8 mouse cellular contexts compared by ENCODE assay signal in genomic region chr4:40267681-40268080, GRCm38 (mm10). TPM values are rescaled to one million over a fixed set of nuclear protein-coding genes. Genes with fewer than 3 reads are reported as not detected.
DNase-seq lines count a peak whose midpoint lies in the region; ATAC-seq and TF ChIP-seq lines count a peak whose summit lies in the region.

No protein-coding gene starts in this region.

- no peak for ATAC-seq in heart, embryonic 14.5 days (ENCODE audit: insufficient number of reproducible peaks, insufficient read depth, low FRiP score, low read depth)
- peak; percentile 1; the same call in 1 of the 2 replicates for ATAC-seq in hindbrain, embryonic 15.5 days (ENCODE audit: low FRiP score, low read depth)
- ATAC-seq in liver, embryonic 14.5 days (ENCODE audit: insufficient read depth) = no peak

- peak overlapping the region; percentile 91 for H3K4me2 ChIP-seq in heart, embryonic 14.5 days (ENCODE audit: low read length)
- H3K4me2 ChIP-seq in hindbrain, embryonic 15.5 days = peak overlapping the region; percentile 83
- H3K4me2 ChIP-seq in liver, embryonic 14.5 days (ENCODE audit: low read depth) = peak overlapping the region; percentile 95

- H3K27ac ChIP-seq in heart, embryonic 14.5 days (replicated peaks in 1 of 2; ENCODE audit: control insufficient read depth in 1 of 2, insufficient read depth in 1 of 2, low read depth in 2 of 2, low read length in 2 of 2) = peak overlapping the region; percentile 62 to 99
- peak overlapping the region; percentile 96 for H3K27ac ChIP-seq in hindbrain, embryonic 15.5 days (replicated peaks)
- H3K27ac ChIP-seq in liver, embryonic 14.5 days = peak overlapping the region; percentile 46
- H3K27ac ChIP-seq in small intestine, adult 2 months (ENCODE audit: insufficient read depth, low read depth, low read length) = peak overlapping the region; percentile 92

- WGBS in heart, embryonic 14.5 days = 56% methylated on average over 7 of the region's 7 CpGs
- 64% methylated on average over 7 of the region's 7 CpGs for WGBS in hindbrain, embryonic 15.5 days
- WGBS in liver, embryonic 14.5 days (ENCODE audit: insufficient replicate concordance) = 62% methylated on average over 7 of the region's 7 CpGs
- WGBS in small intestine, adult 2 months = 15% methylated on average over 7 of the region's 7 CpGs

- H3K4me1 ChIP-seq in heart, embryonic 14.5 days (ENCODE audit: control insufficient read depth in 2 of 2, insufficient read depth in 2 of 2, low read length in 2 of 2) = peaks cover 10 to 17% of the 10 kb centered on the region in 2 experiments
- H3K4me1 ChIP-seq in hindbrain, embryonic 15.5 days (replicated peaks) = peaks cover 24% of the 10 kb centered on the region
- H3K4me1 ChIP-seq in liver, embryonic 14.5 days (replicated peaks; ENCODE audit: control insufficient read depth in 2 of 2, insufficient read depth in 2 of 2, low read length in 1 of 2) = peaks cover 3 to 7% of the 10 kb centered on the region in 2 experiments; a peak in 3 of 4 replicates
- H3K4me1 ChIP-seq in small intestine, adult 2 months (ENCODE audit: control insufficient read depth, insufficient read depth, insufficient read length, low read length) = no peaks in the 10 kb centered on the region

- H3K9me3 ChIP-seq in heart, embryonic 14.5 days (ENCODE audit: control insufficient read depth, low read length) = no peaks in the 10 kb centered on the region
- no peaks in the 10 kb centered on the region for H3K9me3 ChIP-seq in hindbrain, embryonic 15.5 days
- H3K9me3 ChIP-seq in liver, embryonic 14.5 days (ENCODE audit: control insufficient read depth, low read length) = no peaks in the 10 kb centered on the region

- peaks cover 45% of the 10 kb centered on the region for H3K36me3 ChIP-seq in heart, embryonic 14.5 days (ENCODE audit: control insufficient read depth, insufficient read depth, low read length)
- H3K36me3 ChIP-seq in hindbrain, embryonic 15.5 days = peaks cover 10% of the 10 kb centered on the region
- H3K36me3 ChIP-seq in liver, embryonic 14.5 days (replicated peaks; ENCODE audit: control insufficient read depth, insufficient read depth, low read depth) = peaks cover 13% of the 10 kb centered on the region
- H3K36me3 ChIP-seq in small intestine, adult 2 months (ENCODE audit: control insufficient read depth, insufficient read depth, low read length) = peaks cover 11% of the 10 kb centered on the region

- TF ChIP-seq EP300 in liver, embryonic 14.5 days (IDR thresholded peaks at IDR 0.05; ENCODE audit: low read depth) = no peak

- H3K4me3 ChIP-seq in heart, embryonic 14.5 days (ENCODE audit: control insufficient read depth in 1 of 2, insufficient read depth in 1 of 2, low read depth in 1 of 2, low read length in 2 of 2) = peak overlapping the region; percentile 91 to 99
- peak overlapping the region; percentile 79 for H3K4me3 ChIP-seq in hindbrain, embryonic 15.5 days
- peak overlapping the region; percentile 92 to 95 for H3K4me3 ChIP-seq in liver, embryonic 14.5 days (ENCODE audit: insufficient read depth in 1 of 2, low read depth in 2 of 2, low read length in 2 of 2)
- peak overlapping the region; percentile 76 for H3K4me3 ChIP-seq in small intestine, adult 2 months (ENCODE audit: low read depth, low read length)

- no peak for TF ChIP-seq CTCF in liver, embryonic 14.5 days (IDR thresholded peaks at IDR 0.05; ENCODE audit: low read depth)
- TF ChIP-seq CTCF in small intestine, adult 2 months (IDR thresholded peaks at IDR 0.05; ENCODE audit: extremely low read depth, insufficient read length, insufficient replicate concordance, low read depth, low read length) = no peak

- peak overlapping the region; percentile 98 for H3K9ac ChIP-seq in heart, embryonic 14.5 days (ENCODE audit: low read length)
- H3K9ac ChIP-seq in hindbrain, embryonic 15.5 days = peak overlapping the region; percentile 69
- H3K9ac ChIP-seq in liver, embryonic 14.5 days (replicated peaks) = peak overlapping the region; percentile 78

- TF ChIP-seq POLR2A in small intestine, adult 2 months (IDR thresholded peaks at IDR 0.05; ENCODE audit: low read depth, low read length) = no peak

- no peak for DNase-seq in heart, adult 8-10 months (ENCODE audit: low spot score)
- DNase-seq in adrenal gland, postnatal 36 days = peak; percentile 20 to 37
- no peak for DNase-seq in liver, embryonic 14.5 days (ENCODE audit: low read depth in 3 of 3, low spot score in 3 of 3)
- no peak for DNase-seq in spleen, adult 18-20 months
- no peak for DNase-seq in layer of hippocampus, postnatal 10 days (ENCODE audit: low spot score in 2 of 2)

- H3K27me3 ChIP-seq in heart, embryonic 14.5 days (ENCODE audit: control insufficient read depth, insufficient read depth, low read length) = no peaks in the 10 kb centered on the region
- H3K27me3 ChIP-seq in hindbrain, embryonic 15.5 days = no peaks in the 10 kb centered on the region
- no peaks in the 10 kb centered on the region for H3K27me3 ChIP-seq in liver, embryonic 14.5 days (ENCODE audit: control insufficient read depth, insufficient read depth, low read length)
- H3K27me3 ChIP-seq in small intestine, adult 2 months (ENCODE audit: control insufficient read depth, insufficient read depth, low read length) = no peaks in the 10 kb centered on the region

RNA-seq across cellular contexts. Expression of gene Smim27, which starts 1.7 kb away (rescaled TPM):
- 39.3 and 47.1 TPM in 2 replicates for polyA plus RNA-seq in heart, embryonic 14.5 days (2014; fragmentation: Nextera tagmentation; extraction: Ambion mirVana)
- 10 to 100 TPM; 38.6 to 57.0 (median 48.2) TPM for total RNA-seq in heart, adult 8-10 months (2022)
- 10 to 100 TPM; 41.9 to 57.3 TPM for total RNA-seq in adrenal gland, postnatal 36 days (2021)
- polyA plus RNA-seq in hindbrain, embryonic 15.5 days (2015; fragmentation: Nextera tagmentation; extraction: Ambion mirVana) = 13.7 and 20.3 TPM in 2 replicates
- 1.9 and 3.2 TPM in 2 replicates for polyA plus RNA-seq in liver, embryonic 14.5 days (2012; rRNA removed)
- 20.6 and 24.4 TPM in 2 replicates for polyA plus RNA-seq in liver, embryonic 14.5 days (2014; fragmentation: Nextera tagmentation; extraction: Ambion mirVana)
- polyA plus RNA-seq in small intestine, adult 2 months (2012; rRNA removed) = 7.8 and 17.5 TPM in 2 replicates
- 10 to 100 TPM; 11.5 to 12.8 TPM for total RNA-seq in layer of hippocampus, postnatal 10 days (2021)

RNA-seq across cellular contexts. Expression of gene Topors, which starts 2.0 kb away (rescaled TPM):
- polyA plus RNA-seq in heart, embryonic 14.5 days (2014; fragmentation: Nextera tagmentation; extraction: Ambion mirVana) = 28.3 and 30.2 TPM in 2 replicates
- total RNA-seq in heart, adult 8-10 months (2022) = 10 to 100 TPM in 3 of 4 experiments, 1 to 10 TPM in 1; 9.4 to 11.5 (median 10.1) TPM
- total RNA-seq in adrenal gland, postnatal 36 days (2021) = 10 to 100 TPM; 29.6 to 32.0 TPM
- 29.2 and 31.1 TPM in 2 replicates for polyA plus RNA-seq in hindbrain, embryonic 15.5 days (2015; fragmentation: Nextera tagmentation; extraction: Ambion mirVana)
- 4.0 and 7.0 TPM in 2 replicates for polyA plus RNA-seq in liver, embryonic 14.5 days (2012; rRNA removed)
- polyA plus RNA-seq in liver, embryonic 14.5 days (2014; fragmentation: Nextera tagmentation; extraction: Ambion mirVana) = 11.7 and 13.1 TPM in 2 replicates
- 1.1 and 1.5 TPM in 2 replicates for polyA plus RNA-seq in small intestine, adult 2 months (2012; rRNA removed)
- 10 to 100 TPM; 17.5 to 20.1 TPM for total RNA-seq in layer of hippocampus, postnatal 10 days (2021)

RNA-seq across cellular contexts. Expression of gene Ndufb6, which starts 11.5 kb away (rescaled TPM):
- 574 and 582 TPM in 2 replicates for polyA plus RNA-seq in heart, embryonic 14.5 days (2014; fragmentation: Nextera tagmentation; extraction: Ambion mirVana)
- total RNA-seq in heart, adult 8-10 months (2022) = 100 to 1,000 TPM; 477 to 496 (median 482) TPM
- 100 to 1,000 TPM; 253 to 277 TPM for total RNA-seq in adrenal gland, postnatal 36 days (2021)
- polyA plus RNA-seq in hindbrain, embryonic 15.5 days (2015; fragmentation: Nextera tagmentation; extraction: Ambion mirVana) = 361 and 394 TPM in 2 replicates
- polyA plus RNA-seq in liver, embryonic 14.5 days (2012; rRNA removed) = 56.4 and 62.1 TPM in 2 replicates
- 161 TPM in 2 replicates for polyA plus RNA-seq in liver, embryonic 14.5 days (2014; fragmentation: Nextera tagmentation; extraction: Ambion mirVana)
- 69.4 and 70.1 TPM in 2 replicates for polyA plus RNA-seq in small intestine, adult 2 months (2012; rRNA removed)
- 100 to 1,000 TPM; 229 TPM for total RNA-seq in layer of hippocampus, postnatal 10 days (2021)

RNA-seq across cellular contexts. Expression of gene Ddx58, which starts 28.1 kb away (rescaled TPM):
- polyA plus RNA-seq in heart, embryonic 14.5 days (2014; fragmentation: Nextera tagmentation; extraction: Ambion mirVana) = 10.4 and 10.8 TPM in 2 replicates
- 1 to 10 TPM; 6.3 to 9.0 (median 7.0) TPM for total RNA-seq in heart, adult 8-10 months (2022)
- total RNA-seq in adrenal gland, postnatal 36 days (2021) = 10 to 100 TPM; 25.9 to 39.6 TPM
- 3.3 TPM in 2 replicates for polyA plus RNA-seq in hindbrain, embryonic 15.5 days (2015; fragmentation: Nextera tagmentation; extraction: Ambion mirVana)
- 1.8 and 3.1 TPM in 2 replicates for polyA plus RNA-seq in liver, embryonic 14.5 days (2012; rRNA removed)
- 2.4 and 2.5 TPM in 2 replicates for polyA plus RNA-seq in liver, embryonic 14.5 days (2014; fragmentation: Nextera tagmentation; extraction: Ambion mirVana)
- 8.1 and 19.9 TPM in 2 replicates for polyA plus RNA-seq in small intestine, adult 2 months (2012; rRNA removed)
- 1 to 10 TPM; 4.4 to 5.3 TPM for total RNA-seq in layer of hippocampus, postnatal 10 days (2021)

Comparison
In these comparisons a context has a peak if more than half of its experiments do, and no peak if none do; other contexts are left out.
1. H3K27ac ChIP-seq: peak in every context shown above with its lines; median percentile 96 in hindbrain, embryonic 15.5 days; 92 in small intestine, adult 2 months; 80 in heart, embryonic 14.5 days; 46 in liver, embryonic 14.5 days.
2. DNase-seq: peak in adrenal gland, postnatal 36 days (2 of 2); none in heart, adult 8-10 months (single experiment), liver, embryonic 14.5 days (0 of 3), spleen, adult 18-20 months (0 of 2) and layer of hippocampus, postnatal 10 days (0 of 2).
3. Peak in every context shown above with its lines, with median percentiles within 50 percentile points of each other: H3K4me2 ChIP-seq, H3K4me3 ChIP-seq and H3K9ac ChIP-seq.